8 mouse cellular contexts compared by ENCODE assay signal in genomic region chr13:104094531-104095385, GRCm38 (mm10). TPM values are rescaled to one million over a fixed set of nuclear protein-coding genes. Genes with fewer than 3 reads are reported as not detected.
DNase-seq lines count a peak whose midpoint lies in the region; ATAC-seq and TF ChIP-seq lines count a peak whose summit lies in the region.
"Had no signal": no experiment of that assay in that cellular context is flagged by ENCODE, and none has a peak within 500 bp of the region (broad histone marks: within the 10 kb centered on the region; RNA-seq: fewer than 3 reads in every experiment).

No protein-coding gene starts in this region.

- H3K27me3 ChIP-seq in C2C12 (ENCODE audit: control insufficient read depth, insufficient read depth, insufficient read length), result no peaks in the 10 kb centered on the region
- H3K27me3 ChIP-seq in heart, embryonic 13.5 days (replicated peaks), result no peaks in the 10 kb centered on the region
- no peaks in the 10 kb centered on the region for H3K27me3 ChIP-seq in lung, embryonic 15.5 days
- H3K27me3 ChIP-seq: hindbrain, embryonic 15.5 days had no signal

- no peaks in the 10 kb centered on the region for H3K36me3 ChIP-seq in C2C12 (ENCODE audit: control insufficient read depth, insufficient read depth)
- H3K36me3 ChIP-seq in heart, embryonic 13.5 days, result no peaks in the 10 kb centered on the region
- H3K36me3 ChIP-seq in lung, embryonic 15.5 days, result no peaks in the 10 kb centered on the region

- WGBS in heart, embryonic 13.5 days, result 71% methylated on average over 11 of the region's 11 CpGs
- 72% methylated on average over 11 of the region's 11 CpGs for WGBS in lung, embryonic 15.5 days

- no peak overlapping the region for H3K4me3 ChIP-seq in C2C12 (ENCODE audit: insufficient read depth, poor library complexity, severe bottlenecking)
- no peak overlapping the region for H3K4me3 ChIP-seq in heart, embryonic 13.5 days
- no peak overlapping the region for H3K4me3 ChIP-seq in lung, embryonic 15.5 days
- H3K4me3 ChIP-seq: hindbrain, embryonic 15.5 days had no signal

- no peak for TF ChIP-seq CTCF in C2C12 (IDR thresholded peaks at IDR 0.05; ENCODE audit: control insufficient read depth, insufficient read depth, insufficient read length)

- 0 out of 2 replicates have a peak, but pooled peaks have one; percentile 61 for ATAC-seq in heart, embryonic 13.5 days (ENCODE audit: extremely low read depth, insufficient number of reproducible peaks, low FRiP score, low TSS enrichment)
- ATAC-seq in lung, embryonic 15.5 days (ENCODE audit: borderline replicate concordance, extremely low read depth, low FRiP score, low TSS enrichment), result peak; percentile 52; the same call in 1 of the 2 replicates
- ATAC-seq in erythroid progenitor cell, adult 5-6 weeks (replicated peaks; ENCODE audit: low FRiP score, poor library complexity, severe bottlenecking), result no peak

- H3K79me2 ChIP-seq in C2C12 (ENCODE audit: control insufficient read depth, insufficient read depth), result peaks cover 28% of the 10 kb centered on the region

- no peak overlapping the region for H3K4me2 ChIP-seq in heart, embryonic 13.5 days
- no peak overlapping the region for H3K4me2 ChIP-seq in lung, embryonic 15.5 days
- H3K4me2 ChIP-seq: hindbrain, embryonic 15.5 days had no signal

- DNase-seq in R1 (ENCODE audit: low read depth, low spot score), result peak; percentile 70
- DNase-seq in right cerebral cortex, postnatal 25 days, result no peak
- DNase-seq in cerebellum, postnatal 14 days, result no peak

- peaks cover 46% of the 10 kb centered on the region for H3K4me1 ChIP-seq in heart, embryonic 13.5 days
- H3K4me1 ChIP-seq in lung, embryonic 15.5 days, result peaks cover 28% of the 10 kb centered on the region

- H3K9ac ChIP-seq in heart, embryonic 13.5 days, result no peak overlapping the region
- H3K9ac ChIP-seq in lung, embryonic 15.5 days, result no peak overlapping the region
- H3K9ac ChIP-seq: hindbrain, embryonic 15.5 days had no signal

- peaks cover 9% of the 10 kb centered on the region for H3K79me3 ChIP-seq in C2C12 (ENCODE audit: low read depth)

- H3K27ac ChIP-seq in heart, embryonic 13.5 days (replicated peaks), result peak overlapping the region; percentile 30
- H3K27ac ChIP-seq in lung, embryonic 15.5 days, result no peak overlapping the region
- H3K27ac ChIP-seq: hindbrain, embryonic 15.5 days had no signal

- H3ac ChIP-seq in C2C12 (ENCODE audit: control insufficient read depth, insufficient read length, low read depth), result no peak overlapping the region

- no peaks in the 10 kb centered on the region for H3K9me3 ChIP-seq in heart, embryonic 13.5 days
- no peaks in the 10 kb centered on the region for H3K9me3 ChIP-seq in lung, embryonic 15.5 days
- H3K9me3 ChIP-seq: hindbrain, embryonic 15.5 days had no signal

TF ChIP-seq in C2C12, 6 proteins besides CTCF, POLR2A, EP300 and RAD21:
- peak; percentile 96 for TF ChIP-seq USF1 (IDR thresholded peaks at IDR 0.05; ENCODE audit: low read depth)
- TF ChIP-seq MYOD1 (IDR thresholded peaks at IDR 0.05; ENCODE audit: control insufficient read depth, insufficient read length, low read depth), result no peak
- TF ChIP-seq CEBPB (IDR thresholded peaks at IDR 0.05; ENCODE audit: low read depth), result peak; percentile 30
- TF ChIP-seq FOSL1 (IDR thresholded peaks at IDR 0.05; ENCODE audit: insufficient read depth, low read length, poor library complexity, severe bottlenecking), result no peak
- no peak for TF ChIP-seq MAX (IDR thresholded peaks at IDR 0.05)
- no peak for TF ChIP-seq MYOG (IDR thresholded peaks at IDR 0.05; ENCODE audit: control insufficient read depth, extremely low read depth, insufficient read length)

RNA-seq across cellular contexts. Expression of gene Nln, which starts 14.7 kb away (rescaled TPM):
- 13.9 TPM for polyA plus RNA-seq in C2C12 (2012; fragmentation: generic; extraction: Trizol)
- 19.5 and 19.8 TPM in 2 replicates for polyA plus RNA-seq in heart, embryonic 13.5 days (2015; fragmentation: Nextera tagmentation; extraction: Ambion mirVana)
- 18.6 and 18.7 TPM in 2 replicates for polyA plus RNA-seq in lung, embryonic 15.5 days (2015; fragmentation: Nextera tagmentation; extraction: Ambion mirVana)
- 5.8 and 11.7 TPM in 2 replicates for total RNA-seq in erythroid progenitor cell, adult 5-6 weeks (2015; ENCODE audit: low replicate concordance)
- total RNA-seq in erythroid progenitor cell, adult 5-6 weeks (2017; ENCODE audit: low replicate concordance), result 3.5 and 4.4 TPM in 2 replicates

RNA-seq across cellular contexts. Expression of gene Sgtb, which starts 14.8 kb away (rescaled TPM):
- 1.3 TPM for polyA plus RNA-seq in C2C12 (2012; fragmentation: generic; extraction: Trizol)
- polyA plus RNA-seq in heart, embryonic 13.5 days (2015; fragmentation: Nextera tagmentation; extraction: Ambion mirVana), result 2.2 and 2.8 TPM in 2 replicates
- 5.5 TPM in 2 replicates for polyA plus RNA-seq in lung, embryonic 15.5 days (2015; fragmentation: Nextera tagmentation; extraction: Ambion mirVana)
- not detected in 2 replicates for total RNA-seq in erythroid progenitor cell, adult 5-6 weeks (2015; ENCODE audit: low replicate concordance)
- total RNA-seq in erythroid progenitor cell, adult 5-6 weeks (2017; ENCODE audit: low replicate concordance), result not detected in 2 replicates
